Mouse (Mus musculus) liver, adult (tissue): ENCODE results near the gene Pla1a.

Experiments
- GATA4 ChIP-seq: IDR thresholded peaks from 2 replicates; pipeline ENCODE4 v1.6.1; 2014; ENCODE audit warnings: mild to moderate bottlenecking, low read length; ENCODE audit not compliant: insufficient replicate concordance

Pla1a gene

DNA sequence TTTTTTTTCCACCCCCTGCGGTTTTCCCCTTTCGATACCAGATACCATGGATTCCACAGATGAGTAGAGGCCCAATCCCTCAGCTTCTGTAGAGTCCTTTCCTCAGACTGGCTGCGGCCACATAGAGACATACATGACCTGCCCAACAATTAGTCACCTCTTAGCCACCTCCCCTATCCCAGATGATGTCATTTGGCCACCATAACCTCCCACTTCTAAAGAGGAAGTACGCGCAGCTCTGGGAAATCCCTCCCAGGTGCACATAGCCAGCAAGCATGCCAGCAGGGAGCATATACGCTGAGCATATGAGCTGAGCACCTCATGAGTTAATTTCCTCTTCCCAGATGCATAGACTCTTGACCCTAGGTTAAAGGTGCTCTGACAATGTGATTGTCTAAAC, 26.2 kb downstream of the Pla1a start:
- no peak for TF ChIP-seq GATA4

DNA sequence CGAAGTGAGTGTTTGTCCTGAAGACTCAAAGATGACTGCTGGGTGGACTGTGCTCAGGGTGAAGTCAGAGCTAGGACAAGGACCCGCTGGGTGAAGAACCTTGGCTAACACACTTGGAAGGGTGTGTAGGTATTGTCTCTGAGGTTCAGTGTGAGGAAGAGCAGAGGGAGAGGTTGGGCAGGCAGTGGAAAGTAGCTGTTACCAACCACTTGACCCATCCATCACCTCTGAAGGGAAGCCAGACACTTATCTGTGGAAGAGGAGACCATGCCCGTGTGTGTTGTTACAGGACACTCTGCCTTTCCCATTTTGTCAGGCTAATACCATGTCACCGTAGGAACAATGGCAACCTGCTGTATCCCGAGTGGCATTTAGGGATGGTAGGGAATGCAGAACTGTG, 26.7 kb downstream of the Pla1a start:
- no peak for TF ChIP-seq GATA4

DNA sequence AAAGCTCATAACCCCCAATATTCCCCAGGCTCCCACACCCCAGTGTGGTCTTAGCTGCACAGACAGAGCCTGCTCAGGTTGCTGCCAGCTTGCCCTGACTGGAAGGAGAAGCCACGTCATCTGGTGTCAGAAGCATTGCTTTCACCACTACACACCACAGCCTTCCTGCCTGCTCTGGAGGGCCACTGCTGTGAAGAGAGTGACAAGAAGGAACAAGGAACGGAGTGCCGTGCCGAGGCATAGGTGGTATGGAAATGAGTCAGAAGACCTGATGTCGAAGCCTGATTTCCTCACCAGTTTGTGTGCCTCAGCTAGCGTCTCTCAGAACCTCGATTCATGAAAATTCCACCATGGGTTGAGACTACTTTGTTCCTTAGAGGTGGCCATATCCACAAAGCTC, 29.3 kb downstream of the Pla1a start:
- TF ChIP-seq GATA4: no peak

DNA sequence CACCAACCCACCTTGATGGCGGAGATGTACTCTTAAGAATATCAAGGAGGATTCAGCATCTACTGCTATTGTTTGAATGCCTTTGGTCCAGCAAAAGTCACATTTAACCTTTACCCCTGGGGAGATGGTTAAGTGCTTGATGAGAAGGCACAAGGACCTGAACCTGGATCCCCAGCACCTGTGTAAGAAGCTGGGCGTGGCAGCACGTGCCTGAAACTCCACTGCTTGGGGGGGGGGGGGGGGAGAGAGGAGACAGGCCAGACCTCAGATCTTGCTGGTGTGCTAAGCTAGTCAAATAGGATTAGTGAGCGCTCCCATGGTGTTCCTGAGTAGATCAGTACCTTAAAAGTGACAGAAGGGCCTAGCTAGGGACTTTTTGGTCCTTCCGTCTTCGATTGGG, 31.5 kb downstream of the Pla1a start:
- TF ChIP-seq GATA4: no peak

DNA sequence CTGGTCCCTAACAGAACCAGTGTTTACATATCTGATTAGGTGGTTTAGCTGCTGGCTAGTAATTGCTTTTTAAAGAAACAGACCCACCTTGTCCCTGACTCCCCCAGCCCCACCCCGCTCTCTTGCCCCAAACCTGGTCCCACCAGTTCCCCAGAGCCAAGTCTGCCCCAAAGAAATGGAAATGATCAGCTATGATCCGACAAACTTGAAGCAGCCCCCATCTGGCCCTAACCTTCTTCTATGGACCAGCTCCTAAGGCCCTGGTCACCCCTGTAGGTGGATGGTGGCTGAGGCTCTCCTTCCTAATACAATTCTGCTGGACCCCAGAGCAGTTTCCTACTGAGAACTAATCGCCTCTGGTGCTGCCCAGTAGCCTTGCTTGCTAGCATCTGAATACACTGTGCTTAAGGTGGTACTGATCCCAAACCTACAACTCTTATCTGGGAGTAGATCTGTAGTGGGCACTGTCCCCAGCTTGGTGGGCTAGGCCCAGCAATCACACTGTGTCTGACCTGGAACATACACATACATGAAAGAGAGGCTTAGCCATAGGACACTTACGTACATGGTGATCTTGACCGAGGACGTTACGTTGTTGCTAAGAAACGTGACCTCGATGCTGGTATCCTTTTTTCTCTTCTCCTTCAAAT, 32.5 kb downstream of the Pla1a start:
- TF ChIP-seq GATA4: no peak

DNA sequence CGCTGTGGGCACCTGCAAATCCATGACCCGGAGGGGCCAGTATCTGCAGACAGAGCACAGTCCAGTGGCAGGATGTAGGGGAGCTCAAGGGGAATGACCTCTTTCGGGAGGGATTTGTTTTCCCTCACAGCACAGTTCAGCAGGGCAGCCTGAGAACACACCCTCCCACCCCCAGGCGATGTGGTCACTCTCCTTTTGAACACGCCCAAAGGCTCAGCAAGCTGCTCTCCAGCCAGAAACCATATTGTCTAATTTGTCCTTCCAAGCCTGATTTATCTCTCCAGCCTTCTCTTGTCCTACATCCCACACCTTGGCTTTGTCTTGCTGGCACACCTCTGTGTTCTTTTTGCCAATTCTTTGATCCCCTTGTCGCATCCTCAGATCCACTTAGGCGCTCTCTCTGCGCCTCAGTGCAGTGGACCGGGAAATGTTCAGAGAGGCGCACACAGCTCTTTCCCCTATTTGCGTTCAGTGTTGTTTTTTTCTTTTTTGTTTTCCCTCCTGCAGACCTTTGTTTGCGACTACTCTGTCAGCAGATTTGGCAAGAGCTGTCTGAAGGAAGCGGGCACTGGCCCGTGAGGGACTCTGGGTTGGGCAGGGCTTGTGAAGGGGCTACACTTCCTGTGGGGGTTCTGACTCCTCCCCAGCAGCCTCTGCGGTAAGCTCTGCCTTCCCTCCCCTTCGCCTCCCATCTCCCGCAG, 33.3 kb downstream of the Pla1a start:
- TF ChIP-seq GATA4: no peak

DNA sequence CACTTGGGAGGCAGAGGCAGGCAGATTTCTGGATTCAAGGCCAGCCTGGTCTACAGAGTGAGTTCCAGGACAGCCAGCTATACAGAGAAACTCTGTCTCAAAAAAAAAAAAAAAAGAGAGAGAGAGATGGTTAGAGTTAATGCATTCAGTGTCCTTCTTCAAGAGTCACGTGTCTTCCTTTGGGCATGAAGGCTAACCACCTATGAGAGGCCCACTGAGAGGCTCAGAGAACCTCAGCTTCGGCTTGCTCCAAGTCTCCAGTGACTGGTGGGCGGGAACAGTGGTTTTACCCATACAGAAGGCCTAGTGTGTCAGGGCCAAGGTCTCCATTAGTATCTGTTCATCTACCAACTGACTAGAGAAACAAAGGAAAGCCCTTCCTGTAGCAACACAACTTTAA, 33.9 kb downstream of the Pla1a start:
- no peak for TF ChIP-seq GATA4

DNA sequence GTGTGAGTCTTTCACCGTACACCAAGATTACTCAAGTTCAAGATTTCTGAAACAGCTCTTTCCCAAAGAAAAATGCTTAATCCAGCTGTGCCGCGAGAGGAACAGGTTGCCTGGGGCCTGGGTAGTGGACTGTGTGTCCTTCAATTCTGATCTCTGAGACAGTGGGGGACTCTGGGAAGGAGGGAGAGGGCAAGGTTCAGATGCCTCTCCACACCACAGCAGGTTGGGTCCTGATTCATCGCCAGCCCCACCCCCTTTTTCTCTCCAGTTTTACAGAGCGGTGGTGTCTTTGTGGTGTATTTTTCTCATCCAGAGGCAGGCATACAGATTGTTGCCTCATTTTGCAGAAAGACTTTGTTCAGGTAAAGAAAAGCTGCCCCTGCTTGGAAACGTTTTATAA, 34.7 kb downstream of the Pla1a start:
- no peak for TF ChIP-seq GATA4

DNA sequence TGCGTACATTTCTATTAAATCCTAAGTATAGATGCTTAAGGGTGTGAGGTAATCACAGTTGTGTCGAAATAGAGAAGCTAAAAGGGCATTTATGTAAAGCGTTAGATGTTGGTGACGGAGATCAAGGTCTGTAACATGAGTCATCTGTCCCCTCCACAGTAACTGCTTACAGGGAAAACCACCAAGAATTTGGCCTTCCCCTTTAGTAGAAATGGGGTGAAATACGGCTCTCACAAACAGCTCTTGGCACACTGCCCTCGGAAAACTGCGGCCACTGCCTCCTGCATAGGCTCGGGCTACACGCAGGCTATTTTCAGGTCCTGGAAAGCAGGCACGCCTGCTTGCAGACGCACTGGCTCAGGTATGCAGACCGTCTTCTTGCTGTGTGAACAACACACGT, 36.8 kb downstream of the Pla1a start:
- TF ChIP-seq GATA4: no peak

DNA sequence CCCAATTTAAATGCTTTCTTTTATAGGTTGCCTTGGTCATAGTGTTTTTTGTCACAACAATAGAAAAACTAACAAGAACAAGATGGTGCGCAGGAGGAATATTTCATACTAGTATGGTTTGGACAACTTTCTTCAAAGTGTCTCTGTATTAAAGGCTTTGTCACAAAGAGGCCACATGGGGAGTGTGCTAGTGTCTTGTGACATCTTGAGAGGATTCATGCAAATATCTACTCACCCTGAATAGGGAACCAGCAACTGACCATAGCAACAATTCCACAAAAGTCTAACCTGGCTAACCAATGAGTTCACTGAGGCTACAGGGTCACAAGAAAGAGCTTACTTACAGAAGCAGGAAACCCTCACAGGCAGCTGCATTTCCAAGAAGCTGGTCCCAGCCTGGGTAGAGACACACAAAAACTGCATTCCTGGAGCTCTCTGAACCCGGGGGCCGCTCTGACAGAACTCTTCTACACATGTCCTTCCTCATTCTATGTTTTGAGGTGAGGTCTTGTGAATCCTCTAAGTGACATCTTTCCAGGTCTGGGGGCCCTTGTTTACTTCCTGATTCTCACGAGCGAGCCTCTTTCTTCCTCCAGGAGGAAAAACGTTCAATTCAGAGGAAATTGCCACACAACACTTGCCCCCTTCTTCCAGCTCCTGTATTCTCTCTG, 37.8 kb downstream of the Pla1a start:
- no peak for TF ChIP-seq GATA4

DNA sequence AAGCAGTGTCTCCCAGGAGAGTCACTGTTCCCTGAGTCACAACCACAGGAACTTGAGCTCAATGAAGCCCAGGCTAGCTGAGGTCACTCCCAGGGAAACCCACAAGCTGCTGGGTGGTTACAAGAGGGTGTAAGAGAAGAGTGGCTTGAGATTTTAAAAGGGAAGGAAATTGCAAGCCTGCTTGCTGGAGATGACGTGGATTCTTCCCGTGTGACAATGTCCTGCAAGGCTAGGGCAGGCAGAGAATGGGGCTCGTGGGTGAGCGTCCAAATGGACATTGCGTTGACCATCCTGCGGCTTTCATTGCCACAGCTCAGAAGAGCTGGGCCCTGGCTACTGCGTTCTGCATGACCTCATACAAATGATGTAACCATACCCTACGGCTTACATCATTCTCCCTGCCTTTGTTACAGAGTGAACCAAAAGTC, 38.7 kb downstream of the Pla1a start:
- TF ChIP-seq GATA4: no peak

DNA sequence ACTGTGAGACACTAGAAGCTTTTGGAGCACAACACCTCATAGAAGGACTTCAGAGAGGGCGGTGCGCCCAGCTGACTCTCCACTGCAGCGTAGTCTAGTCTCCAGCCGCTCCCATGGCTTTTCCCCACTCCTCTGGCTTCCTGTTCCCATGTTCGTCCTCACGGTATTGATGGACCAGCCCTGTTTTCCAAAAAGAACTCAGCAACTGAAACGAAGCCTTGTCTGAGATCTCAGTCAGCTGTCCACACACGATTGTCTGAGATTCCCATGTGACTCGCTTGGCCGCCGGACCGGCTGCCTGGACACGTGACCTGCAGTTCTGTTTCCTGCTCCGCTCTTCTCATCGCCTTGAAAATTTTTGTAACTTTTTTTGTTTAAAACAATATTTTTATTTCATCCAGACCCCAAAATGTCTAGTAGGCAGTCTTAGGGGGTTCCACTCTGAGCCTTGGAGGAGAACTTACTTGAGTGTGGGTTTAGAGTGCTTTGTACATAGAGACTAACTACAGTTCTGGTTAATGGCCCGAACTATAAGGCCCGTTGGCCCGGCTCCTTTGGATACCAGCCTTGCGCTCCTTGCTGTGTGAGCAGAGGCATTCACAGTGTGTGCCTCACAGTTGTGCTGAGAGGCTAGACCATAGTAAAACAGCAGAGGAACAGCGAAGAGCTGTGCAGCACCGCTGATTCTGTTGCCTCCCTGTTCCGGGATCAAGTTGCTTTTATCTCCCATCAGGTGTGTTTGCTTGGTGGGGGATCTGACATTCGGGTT, 40.6 kb downstream of the Pla1a start:
- TF ChIP-seq GATA4: no peak

DNA sequence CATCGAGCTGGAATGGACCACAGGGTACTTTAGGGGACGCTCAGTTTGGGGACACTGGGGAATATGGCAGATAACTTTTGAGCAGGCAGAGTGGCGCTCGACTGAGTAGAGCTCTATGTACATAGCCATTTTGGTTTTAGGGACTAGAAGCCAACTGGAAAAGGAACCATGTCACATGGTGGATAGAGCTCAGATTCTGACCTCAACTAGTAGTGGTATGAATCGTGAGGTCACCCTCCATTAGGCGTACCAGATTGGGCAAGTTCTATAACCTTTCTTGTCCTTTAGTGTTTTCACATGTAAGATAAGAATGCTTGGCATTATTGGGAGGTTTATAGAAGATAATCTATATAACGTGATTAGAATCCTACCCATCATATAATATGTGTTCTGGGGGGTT, 42.6 kb downstream of the Pla1a start:
- no peak for TF ChIP-seq GATA4

DNA sequence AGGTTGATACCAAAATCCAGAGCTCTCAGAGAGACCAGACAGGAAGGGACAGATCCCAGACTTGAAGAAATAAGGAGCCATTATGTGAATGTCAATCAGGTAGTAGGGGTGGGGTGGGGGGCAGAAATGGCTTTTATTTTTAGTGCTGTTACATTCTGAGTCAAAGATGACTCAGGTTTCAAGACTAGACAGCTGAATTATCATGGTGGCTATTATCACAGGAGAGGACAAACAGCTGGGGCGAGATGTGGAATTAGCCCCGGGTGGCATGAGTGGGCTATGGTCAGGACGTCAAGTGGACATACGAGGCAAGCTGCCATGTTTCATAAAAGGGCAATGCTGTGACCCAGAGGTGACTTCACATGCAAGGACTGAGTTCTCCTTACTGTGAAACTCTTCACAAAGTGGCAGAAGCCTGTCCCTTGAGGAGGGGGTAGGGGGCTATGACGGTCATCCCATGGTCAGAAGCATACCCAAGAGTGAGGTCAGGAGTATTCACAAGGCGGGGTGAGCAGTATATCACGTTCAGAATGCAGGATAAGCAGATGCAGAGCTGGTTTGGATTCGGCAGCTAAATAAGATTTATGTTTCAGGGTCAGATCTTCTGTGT, 43.6 kb downstream of the Pla1a start:
- no peak for TF ChIP-seq GATA4

DNA sequence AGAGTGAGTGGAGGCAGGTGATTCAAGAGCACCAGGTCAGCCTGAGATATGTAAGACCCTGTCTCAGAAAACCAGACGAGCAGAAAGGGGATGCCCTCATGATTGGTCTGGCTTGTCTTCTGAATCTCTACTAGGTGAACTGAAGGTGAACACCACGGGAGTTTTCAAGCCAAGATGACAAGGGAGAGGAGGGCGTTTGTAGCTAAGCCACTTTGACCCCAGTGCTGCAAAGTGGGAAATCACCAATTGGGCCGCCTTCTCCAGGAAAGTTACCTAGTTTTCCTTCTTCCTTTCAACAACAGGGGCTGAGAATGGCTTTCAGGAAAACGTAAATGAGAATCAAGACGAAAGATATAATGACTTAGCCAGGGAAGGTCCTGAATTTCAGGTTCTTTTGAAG, 44.2 kb downstream of the Pla1a start:
- TF ChIP-seq GATA4: no peak
